Mouse (Mus musculus) kidney, postnatal 36 days (tissue): ENCODE results near the gene Asb16.
"Not testable (repeated sequence)": the region's sequence is repeated elsewhere in the genome, so short reads cannot be mapped to it uniquely, and the experiment has no call there.

ENCODE experiments used
- DNase-seq, 2 experiments: peaks; one replicate each; pipeline ENCODE4 v3.0.0; 2021 to 2022; ENCODE audit warnings: mixed read lengths in 2 of 2

Gene Asb16

GRCm38 (mm10) chr11:102241874-102242273 is 26.7 kb upstream of the Asb16 start:
- no peak for DNase-seq

GRCm38 (mm10) chr11:102244926-102245449 is 23.6 kb upstream of the Asb16 start:
- DNase-seq, result peak; percentile 32 to 43

- no peak for DNase-seq
Measured at GRCm38 (mm10) chr11:102245581-102246272, 22.8 kb upstream of the Asb16 start.

- DNase-seq, result no peak
Measured at GRCm38 (mm10) chr11:102246273-102246635, 22.3 kb upstream of the Asb16 start.

GRCm38 (mm10) chr11:102246871-102247270 is 21.7 kb upstream of the Asb16 start:
- DNase-seq, result no peak

GRCm38 (mm10) chr11:102248630-102249230 is 19.8 kb upstream of the Asb16 start, which contains the start of gene BC030867:
Gene BC030867 (plus strand): TSS chr11:102248882.
- DNase-seq, result peak; percentile 94 to 97

GRCm38 (mm10) chr11:102249351-102250090 is 19.0 kb upstream of the Asb16 start:
- DNase-seq, result no peak

GRCm38 (mm10) chr11:102257514-102257913 is 11.0 kb upstream of the Asb16 start:
- peak in 1 of 2 experiments; percentile 47 for DNase-seq

GRCm38 (mm10) chr11:102258095-102258494 is 10.4 kb upstream of the Asb16 start:
- DNase-seq, result no peak

- DNase-seq, result no peak
Measured at GRCm38 (mm10) chr11:102258521-102258920, 10.0 kb upstream of the Asb16 start.

GRCm38 (mm10) chr11:102263211-102263610 is 5.3 kb upstream of the Asb16 start:
- no peak for DNase-seq

GRCm38 (mm10) chr11:102265816-102266215 is 2.7 kb upstream of the Asb16 start:
- no peak for DNase-seq

- DNase-seq, result no peak
Measured at GRCm38 (mm10) chr11:102266631-102267355, 1.8 kb upstream of the Asb16 start.

- DNase-seq, result peak; percentile 78 to 85
Measured at GRCm38 (mm10) chr11:102267480-102267879, 1.1 kb upstream of the Asb16 start.

GRCm38 (mm10) chr11:102276411-102276915 is 7.9 kb downstream of the Asb16 start:
- peak; percentile 55 to 75 for DNase-seq

GRCm38 (mm10) chr11:102277754-102278153 is 9.2 kb downstream of the Asb16 start:
- no peak for DNase-seq

GRCm38 (mm10) chr11:102279595-102279994 is 11.1 kb downstream of the Asb16 start:
- no peak for DNase-seq

- DNase-seq, result not testable (repeated sequence)
Measured at GRCm38 (mm10) chr11:102280267-102280666, 11.7 kb downstream of the Asb16 start.

GRCm38 (mm10) chr11:102283922-102284321 is 15.4 kb downstream of the Asb16 start:
- DNase-seq, result no peak

- DNase-seq, result peak; percentile 98 to 99
Measured at GRCm38 (mm10) chr11:102284501-102285094, 16.1 kb downstream of the Asb16 start, which contains the start of gene Tmub2. Gene Tmub2 (plus strand): TSS chr11:102284931.

- no peak for DNase-seq
Measured at GRCm38 (mm10) chr11:102285095-102285834, 16.7 kb downstream of the Asb16 start.
